In the genomic region with DNA sequence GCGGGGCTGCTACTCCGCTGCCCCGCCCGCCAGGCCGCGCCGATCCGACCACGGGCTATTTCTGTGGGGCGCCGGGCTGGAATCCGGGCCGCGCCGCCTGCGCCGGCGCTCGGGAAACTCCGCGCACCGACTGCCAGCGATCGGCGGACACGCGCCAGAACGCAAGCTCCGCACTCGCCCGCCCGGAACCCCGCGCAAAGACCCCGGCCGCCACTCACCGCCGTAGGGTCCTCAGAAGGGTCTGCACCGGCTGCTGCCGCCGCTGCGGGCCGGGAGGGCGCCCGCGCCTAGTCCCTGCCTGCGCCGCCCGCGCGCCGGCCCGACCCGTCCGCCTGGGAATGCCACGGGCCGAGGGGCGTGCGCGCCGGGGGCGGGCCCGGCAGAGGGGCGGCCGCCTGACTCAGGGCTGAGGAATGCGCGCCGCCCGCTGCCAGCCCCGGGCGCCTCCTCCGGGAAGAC, we compare ENCODE assay signal across 8 mouse cellular contexts. TPM values are rescaled to one million over a fixed set of nuclear protein-coding genes. Genes with fewer than 3 reads are reported as not detected.
DNase-seq lines count a peak whose midpoint lies in the region; ATAC-seq lines count a peak whose summit lies in the region.

A gene (minus strand): TSS at position 350 of the 459 bp plus-strand sequence.

- ATAC-seq in liver, embryonic 15.5 days (ENCODE audit: insufficient read depth), result no peak
- no peak for ATAC-seq in granulocyte monocyte progenitor cell, adult 5-6 weeks (replicated peaks; ENCODE audit: poor library complexity, severe bottlenecking)

- no peaks in the 10 kb centered on the region; the same call in 1 of the 2 replicates for H3K36me3 ChIP-seq in heart, embryonic 10.5 days
- H3K36me3 ChIP-seq in liver, embryonic 15.5 days (replicated peaks), result no peaks in the 10 kb centered on the region

- H3K4me2 ChIP-seq in liver, embryonic 15.5 days, result peak within 1 kb of the TSS; percentile 73

- DNase-seq in thymus, postnatal 0 days (ENCODE audit: low spot score), result no peak
- DNase-seq in thymus, postnatal 4 days, result no peak
- DNase-seq in embryo, embryonic 9.5 days (ENCODE audit: extremely low spot score), result peak; percentile 68
- DNase-seq in heart, embryonic 10.5 days (ENCODE audit: low spot score), result no peak
- DNase-seq in kidney, adult 9 months, result peak; percentile 64
- DNase-seq in ovary, postnatal 14 days (ENCODE audit: low spot score), result peak; percentile 50

- WGBS in heart, embryonic 10.5 days, result under 1% methylated on average over 72 of the region's 72 CpGs
- WGBS in liver, embryonic 15.5 days (ENCODE audit: insufficient replicate concordance), result under 1% methylated on average over 60 of the region's 72 CpGs

- H3K9ac ChIP-seq in liver, embryonic 15.5 days, result peak within 1 kb of the TSS; percentile 57

- H3K4me1 ChIP-seq in heart, embryonic 10.5 days, result peaks cover 77% of the 10 kb centered on the region
- H3K4me1 ChIP-seq in liver, embryonic 15.5 days (replicated peaks), result peaks cover 56% of the 10 kb centered on the region

- peak within 1 kb of the TSS; percentile 97 for H3K27ac ChIP-seq in heart, embryonic 10.5 days
- H3K27ac ChIP-seq in liver, embryonic 15.5 days (replicated peaks), result peak within 1 kb of the TSS; percentile 53; the same call in 1 of the 2 replicates

- 0 out of 2 replicates have a peak, but pooled peaks cover 9% of the 10 kb centered on the region for H3K27me3 ChIP-seq in heart, embryonic 10.5 days (ENCODE audit: insufficient read depth, poor library complexity, severe bottlenecking)
- H3K27me3 ChIP-seq in liver, embryonic 15.5 days, result peaks cover 85% of the 10 kb centered on the region

- peak within 1 kb of the TSS; percentile 87 for H3K4me3 ChIP-seq in heart, embryonic 10.5 days
- peak within 1 kb of the TSS; percentile 61 for H3K4me3 ChIP-seq in liver, embryonic 15.5 days (replicated peaks)

- H3K9me3 ChIP-seq in heart, embryonic 10.5 days, result no peaks in the 10 kb centered on the region
- no peaks in the 10 kb centered on the region for H3K9me3 ChIP-seq in liver, embryonic 15.5 days (replicated peaks)

RNA-seq across cellular contexts. Expression of the gene that starts here (rescaled TPM):
- 10.6 and 11.2 TPM in 2 replicates for polyA plus RNA-seq in thymus, postnatal 0 days (2015; fragmentation: Nextera tagmentation; extraction: Ambion mirVana)
- polyA plus RNA-seq in heart, embryonic 10.5 days (2016; fragmentation: Nextera tagmentation; extraction: Ambion mirVana), result 40.8 and 42.4 TPM in 2 replicates
- polyA plus RNA-seq in liver, embryonic 15.5 days (2015; fragmentation: Nextera tagmentation; extraction: Ambion mirVana), result 5.1 and 8.0 TPM in 2 replicates
- 0.26 TPM in 1 of 2 replicates, not detected in the other for total RNA-seq in granulocyte monocyte progenitor cell, adult 5-6 weeks (2014; fragmentation: Nextera tagmentation)
- 1.0 TPM in 1 of 2 replicates, not detected in the other for total RNA-seq in granulocyte monocyte progenitor cell, adult 5-6 weeks (2017)

Comparison
In these comparisons a context has a peak if more than half of its experiments do, and no peak if none do; other contexts are left out.
1. DNase-seq: peak in embryo, embryonic 9.5 days (single experiment), kidney, adult 9 months (single experiment) and ovary, postnatal 14 days (single experiment); none in thymus, postnatal 0 days (single experiment), thymus, postnatal 4 days (single experiment) and heart, embryonic 10.5 days (single experiment).